Mouse (Mus musculus) left cerebral cortex, postnatal 36 days (tissue): ENCODE results near the gene Cnst. TPM values are rescaled to one million over a fixed set of nuclear protein-coding genes. Genes with fewer than 3 reads are reported as not detected.
A peak's percentile ranks its signal among the peaks of the same experiment; 100 is the strongest.

ENCODE experiments used
- DNase-seq, 2 experiments: peaks; one replicate each; pipeline ENCODE4 v3.0.0; 2021 to 2022; ENCODE audit warnings: low spot score in 2 of 2, mixed read lengths in 1 of 2
- intact Hi-C: fragments of 180-260 bp; cut with DNase I; formaldehyde crosslinking; loops from one replicate; pipeline ENCODE4 v1.15.1; 2025
- total RNA-seq, 2 experiments: library from RNA; stranded (reverse); gene quantifications; 2 replicates each; pipeline ENCODE4 v1.2.3; 2021

The Cnst gene
- total RNA-seq, 2 experiments from 2014 or later, result 34.5 to 38.2 TPM

DNA sequence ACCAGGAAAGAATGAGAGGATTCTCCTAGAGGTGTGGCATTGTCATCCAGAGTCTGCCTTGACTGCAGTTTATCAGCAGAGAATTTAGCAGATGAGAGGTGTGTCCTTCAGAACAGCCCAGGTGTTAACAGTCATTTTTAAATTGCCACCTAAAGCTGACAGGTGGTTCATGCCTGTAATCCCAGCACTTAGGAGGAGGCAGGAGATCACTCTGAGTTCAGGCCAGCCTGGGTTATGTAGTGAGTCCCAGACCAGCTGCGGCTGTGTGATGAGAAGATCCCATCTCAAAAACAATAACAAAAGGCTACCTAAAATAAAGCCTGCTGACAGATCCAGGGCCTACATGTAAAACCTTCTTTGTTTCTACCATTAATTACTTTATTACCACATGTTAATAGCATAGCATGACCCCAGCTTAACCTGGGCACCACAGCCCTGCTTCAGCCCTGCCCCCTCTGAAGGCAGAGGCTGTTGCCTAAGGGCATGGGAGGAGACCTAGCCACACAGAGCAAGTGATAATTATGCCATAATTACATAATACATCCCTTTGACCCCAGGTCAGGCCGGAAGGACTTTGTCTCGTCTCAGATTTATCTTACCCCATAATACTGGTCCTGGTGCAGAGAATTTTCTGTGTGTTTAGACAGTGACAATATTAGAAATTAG is 40.4 kb downstream of the Cnst start:
- no peak for DNase-seq
- intact Hi-C loops, result no loop called here

DNA sequence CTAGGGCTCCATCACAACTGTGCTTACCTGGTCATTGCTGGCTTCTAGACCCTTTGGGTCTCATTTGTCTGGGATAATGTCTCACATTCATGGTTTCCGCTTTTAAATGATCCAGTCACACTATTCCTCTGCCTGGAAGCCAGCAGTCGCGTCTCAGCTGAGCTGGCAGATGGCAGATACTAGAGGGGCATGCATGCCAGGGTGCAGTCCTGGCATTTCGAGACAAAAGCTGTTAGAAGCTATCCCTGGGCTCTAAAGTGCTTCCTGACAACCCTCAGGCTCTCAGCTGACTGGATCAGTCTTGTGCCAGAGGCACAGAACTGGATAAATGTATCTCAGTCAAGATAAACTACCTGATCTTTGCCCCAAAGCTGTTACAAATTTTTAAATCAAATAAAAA is 42.1 kb downstream of the Cnst start:
- peak; percentile 20 to 27 for DNase-seq
- intact Hi-C loops, result no loop called here

DNA sequence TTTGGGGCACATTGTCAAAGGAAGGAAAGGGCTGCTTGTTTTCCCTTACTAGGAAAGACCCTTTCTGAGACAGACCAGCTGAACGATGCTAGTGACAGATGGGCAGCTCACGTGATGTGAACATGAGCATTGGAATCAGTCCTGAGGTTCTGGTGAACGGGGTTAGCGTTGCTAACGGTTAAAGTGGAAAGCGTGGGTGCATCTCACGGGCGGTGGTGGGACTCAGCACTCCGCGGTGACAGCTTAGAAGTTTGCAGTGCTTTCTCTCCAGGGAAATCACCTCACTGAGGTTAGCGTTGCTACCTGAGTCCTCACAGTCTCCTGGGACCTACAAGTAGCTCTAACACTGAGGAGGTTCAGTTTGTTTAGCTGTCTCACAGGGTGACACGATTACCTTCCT is 45.5 kb downstream of the Cnst start:
- intact Hi-C loops, result no loop called here
- DNase-seq, result peak; percentile 27 to 40

DNA sequence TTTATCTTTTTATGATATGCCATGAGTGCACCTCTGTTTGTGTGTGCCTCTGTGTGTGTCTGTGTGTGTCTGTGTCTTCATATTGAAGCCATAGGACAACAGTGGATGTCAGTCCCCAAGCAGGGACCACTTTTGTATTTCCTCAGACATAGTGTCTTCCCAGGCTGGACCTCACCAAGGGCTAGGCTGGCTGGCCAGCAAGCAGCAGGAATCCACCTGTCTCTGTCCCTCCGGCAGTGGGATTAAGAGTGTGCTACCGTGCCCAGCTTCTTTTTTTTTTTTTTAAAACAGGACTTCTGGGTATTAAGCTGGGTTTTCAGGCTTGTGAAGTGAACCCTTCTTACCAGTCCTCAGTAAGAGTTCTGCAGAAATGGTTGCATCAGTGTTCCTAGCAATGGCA is 46.0 kb downstream of the Cnst start:
- intact Hi-C loops, result no loop called here
- DNase-seq, result no peak

DNA sequence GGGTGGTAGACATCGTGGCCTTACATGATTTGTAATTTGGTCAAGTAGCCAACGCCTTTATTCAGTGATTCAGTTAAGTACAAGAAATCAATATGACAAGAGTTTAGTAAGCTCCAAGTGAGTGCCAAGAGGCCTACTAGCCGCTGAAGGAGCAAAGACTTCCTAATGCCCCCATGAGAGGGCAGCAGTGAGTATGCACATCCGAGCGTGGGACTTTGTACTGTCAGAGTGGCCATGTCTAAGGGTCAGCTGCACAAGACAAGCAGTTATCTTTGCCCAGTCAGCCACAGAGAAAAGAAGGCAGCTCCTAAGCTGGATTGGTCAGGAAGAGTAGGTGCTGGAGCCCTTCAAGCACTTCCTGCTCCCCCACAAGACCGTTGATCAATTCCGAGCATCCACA is 46.8 kb downstream of the Cnst start:
- intact Hi-C loops, result no loop called here
- no peak for DNase-seq

DNA sequence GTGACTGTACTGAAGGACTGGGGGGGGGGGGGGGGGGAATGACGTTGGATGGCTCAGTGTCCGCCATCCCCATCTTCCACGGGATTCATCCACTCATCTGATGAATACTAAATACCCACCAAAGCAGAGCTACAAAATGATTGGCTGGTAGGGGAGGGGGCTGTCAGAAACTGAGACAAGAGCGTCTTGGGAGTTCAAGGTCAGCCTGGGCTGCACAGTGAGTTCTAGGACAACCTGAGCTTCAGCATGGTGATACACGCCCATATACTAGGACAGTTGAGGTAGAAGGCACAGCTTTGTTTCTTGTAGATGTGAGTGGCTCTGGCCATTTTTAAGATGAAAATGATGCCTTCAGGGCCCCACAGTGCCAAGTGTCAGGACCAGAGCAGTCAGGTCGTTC is 52.2 kb downstream of the Cnst start:
- intact Hi-C loops, result no loop called here
- DNase-seq, result no peak

DNA sequence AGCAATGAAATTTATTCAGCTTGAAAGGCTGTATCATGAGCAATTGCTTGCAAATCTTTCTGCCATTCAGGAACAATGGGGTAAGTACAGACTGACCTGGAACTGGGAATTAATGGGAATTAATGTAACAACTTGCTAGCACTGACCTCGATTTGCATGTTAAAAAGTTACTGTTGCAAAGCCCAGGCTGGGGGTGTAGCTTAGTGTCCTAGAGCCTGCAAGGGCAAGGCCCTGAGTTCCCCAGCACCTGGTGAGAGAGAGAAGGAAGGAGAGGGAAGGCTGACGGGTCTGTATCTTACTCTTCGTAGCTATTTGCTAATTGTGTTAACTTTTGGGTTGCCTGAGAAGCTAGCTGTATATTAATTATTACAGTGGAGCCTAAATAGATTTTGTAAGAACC is 58.4 kb downstream of the Cnst start:
- intact Hi-C loops, result no loop called here

DNA sequence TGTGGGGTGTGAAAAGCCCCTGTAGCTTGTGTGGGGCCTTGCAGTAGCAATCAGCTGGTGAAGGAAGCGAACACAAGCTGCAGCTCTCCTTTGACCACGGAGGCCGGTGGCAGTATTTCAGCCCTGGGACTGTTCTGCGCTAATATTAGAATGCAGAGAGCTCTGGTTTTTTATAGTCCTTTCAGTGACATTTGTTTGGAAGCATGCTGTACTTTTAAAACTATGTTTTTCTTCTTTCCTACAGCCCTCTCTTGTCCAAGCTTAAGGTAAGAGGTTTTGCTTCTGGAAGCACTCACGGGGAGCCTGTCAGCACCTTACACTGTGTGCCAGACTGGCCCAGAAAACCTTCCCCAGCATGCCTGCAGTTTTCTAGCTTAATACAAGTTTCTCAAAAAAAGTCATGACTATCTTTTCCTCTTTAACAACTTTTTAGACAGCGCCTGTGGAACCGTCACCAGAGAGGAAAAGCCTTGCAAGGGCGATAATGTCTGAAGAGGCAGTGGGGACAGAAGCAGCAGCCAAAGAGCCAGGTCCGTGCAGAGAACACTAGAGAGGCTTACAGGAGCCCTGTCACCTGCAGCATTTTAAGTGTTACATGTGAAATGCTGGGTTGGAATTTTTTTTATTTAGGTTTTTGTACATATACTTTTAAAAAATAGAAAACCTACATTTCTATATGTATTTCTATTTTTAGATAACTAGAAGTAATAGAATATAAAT is 60.0 kb downstream of the Cnst start:
- DNase-seq, result no peak
- intact Hi-C loops, result no loop called here

More for the DNA sequence above, 58.4 kb downstream of the Cnst start:
- DNase-seq, result no peak

DNA sequence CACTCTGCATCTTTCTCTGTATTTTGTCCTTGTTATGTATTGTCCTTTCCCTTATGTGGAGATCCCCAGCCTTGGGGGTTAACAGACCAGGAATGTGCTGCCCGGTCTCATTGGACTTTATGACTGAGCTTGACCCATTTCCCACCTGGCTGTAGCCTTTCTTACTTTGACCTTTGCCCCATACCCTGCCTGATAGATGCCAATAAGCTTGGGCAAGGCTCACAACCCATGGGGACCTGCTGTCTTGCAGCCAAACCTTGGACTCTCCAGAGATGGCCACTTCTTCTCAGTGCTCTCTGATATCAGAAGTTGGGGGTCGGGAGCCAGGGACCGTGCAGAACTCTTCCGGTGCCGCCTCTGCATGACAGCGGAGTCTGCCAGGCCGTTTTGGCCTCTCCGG is 62.4 kb downstream of the Cnst start:
- intact Hi-C loops, result no loop called here
- DNase-seq, result no peak

DNA sequence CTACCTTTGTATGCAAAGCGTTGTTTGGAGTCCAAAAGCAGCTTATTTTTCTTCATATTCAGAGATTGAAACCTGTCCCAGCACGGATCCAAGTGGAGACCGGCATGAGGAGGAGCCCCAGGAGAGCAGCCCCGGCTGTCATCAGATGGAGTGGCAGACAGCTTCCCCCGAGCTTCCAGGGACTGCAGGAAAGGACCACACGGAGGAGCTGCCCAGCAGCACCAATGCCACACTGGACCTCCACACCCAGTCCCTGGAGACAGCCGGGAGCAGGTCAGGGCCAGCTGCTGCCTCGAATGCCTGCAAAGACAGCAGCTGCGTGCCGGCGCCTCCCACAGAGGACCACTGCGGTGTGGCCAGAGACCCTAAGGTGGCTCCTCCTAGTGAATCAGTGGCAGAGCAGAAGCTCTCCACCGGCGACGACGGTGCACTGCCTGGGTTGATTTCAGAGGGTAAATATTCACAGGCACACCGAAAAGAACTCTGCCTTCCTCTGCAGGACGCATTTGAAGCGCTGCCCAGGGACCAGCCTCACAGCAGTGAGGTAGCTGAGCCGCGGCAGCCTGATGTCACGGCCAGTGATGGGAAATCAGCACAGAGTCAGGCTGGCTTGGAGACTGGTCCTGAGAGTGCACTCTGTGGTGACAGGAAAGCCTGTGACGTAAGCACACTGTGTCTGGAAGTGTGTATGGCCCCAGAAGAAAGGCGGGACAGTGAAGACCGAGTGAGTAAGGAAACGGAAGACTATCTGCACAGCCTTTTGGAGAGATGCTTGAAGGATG is 63.7 kb downstream of the Cnst start:
- intact Hi-C loops, result no loop called here
- no peak for DNase-seq

DNA sequence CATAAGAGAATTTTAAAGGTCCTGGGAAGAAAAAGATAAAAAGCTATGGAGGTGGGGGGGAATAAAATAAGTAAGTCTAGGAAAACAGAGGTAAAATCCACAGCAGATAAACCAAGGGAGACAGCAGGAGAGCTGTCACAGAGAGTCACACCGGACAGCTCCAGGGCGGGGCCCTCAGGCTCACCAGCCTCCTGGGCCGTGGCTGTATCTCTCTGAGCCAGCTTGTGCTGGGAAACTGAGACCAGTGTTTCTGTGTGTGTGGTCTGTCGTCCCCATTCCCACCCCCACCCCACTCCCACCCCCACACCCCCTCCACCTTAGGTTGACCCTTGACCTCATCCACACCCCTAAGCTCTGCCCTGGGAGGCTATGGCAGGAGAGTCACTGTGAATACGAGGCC is 65.0 kb downstream of the Cnst start:
- intact Hi-C loops, result no loop called here
- no peak for DNase-seq

DNA sequence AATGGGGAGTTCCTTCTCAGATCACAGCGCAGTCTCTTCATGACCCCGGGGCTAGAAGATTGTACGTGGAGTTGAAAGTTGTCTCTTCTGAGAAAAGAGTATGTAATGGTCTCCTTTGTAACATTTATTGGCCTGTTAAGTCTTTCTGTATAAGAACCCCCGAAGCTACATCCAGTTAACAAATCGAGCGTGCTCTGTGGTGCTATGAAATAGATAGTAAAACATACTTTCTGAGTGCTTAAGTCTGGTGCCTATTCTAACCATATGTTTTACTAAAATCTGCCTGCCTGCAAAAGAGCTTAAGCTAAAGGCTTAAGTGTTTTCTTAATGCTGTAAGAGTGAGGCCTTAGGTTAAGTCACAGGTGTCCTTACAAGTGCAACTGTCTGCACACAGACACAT is 66.2 kb downstream of the Cnst start:
- DNase-seq, result no peak
- intact Hi-C loops, result no loop called here

DNA sequence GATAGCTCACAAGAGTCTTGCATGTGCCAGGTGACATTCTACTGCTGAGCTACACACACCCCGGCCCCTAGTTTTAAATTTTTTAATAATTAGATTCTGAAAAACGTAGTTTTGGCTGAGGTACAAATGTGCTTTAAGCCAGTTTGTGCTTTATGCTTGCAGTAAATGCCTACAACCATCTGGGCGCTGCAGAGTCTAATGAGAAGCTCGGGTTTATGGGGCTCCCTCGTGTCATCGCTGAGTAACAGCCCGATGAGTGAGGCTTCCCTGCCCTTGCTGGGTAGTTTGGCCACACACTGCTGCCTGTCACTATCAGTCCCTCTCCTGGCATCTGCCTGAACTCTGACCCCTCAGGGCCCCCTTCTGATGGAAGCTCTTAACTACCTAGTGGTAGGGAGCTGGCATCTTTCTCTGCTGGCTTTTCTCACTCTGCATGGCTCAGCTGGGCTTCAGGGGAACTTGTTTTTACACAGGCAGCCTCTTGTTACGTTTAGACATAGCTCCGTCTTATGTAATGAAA is 66.9 kb downstream of the Cnst start:
- intact Hi-C loops, result no loop called here
- DNase-seq, result no peak

DNA sequence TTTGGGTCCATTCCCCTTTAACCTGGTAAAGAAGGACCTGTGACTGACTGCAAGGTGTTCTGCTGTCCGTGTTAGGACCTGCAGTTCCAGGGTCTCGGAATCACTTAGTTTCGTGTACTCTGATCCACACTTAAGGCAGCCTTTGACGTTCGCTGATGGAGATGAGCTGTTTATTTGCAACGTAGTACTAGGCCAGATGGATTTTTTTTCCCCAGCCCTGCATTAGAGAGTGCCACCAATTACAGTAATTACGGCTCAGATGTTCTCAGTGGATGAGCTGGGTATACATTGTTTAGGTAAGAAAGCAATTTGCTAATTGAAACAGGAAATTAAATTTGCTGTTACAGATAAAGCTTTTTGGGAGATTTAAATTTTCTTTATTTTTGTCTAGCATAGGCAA is 71.3 kb downstream of the Cnst start:
- no peak for DNase-seq
- intact Hi-C loops, result no loop called here

DNA sequence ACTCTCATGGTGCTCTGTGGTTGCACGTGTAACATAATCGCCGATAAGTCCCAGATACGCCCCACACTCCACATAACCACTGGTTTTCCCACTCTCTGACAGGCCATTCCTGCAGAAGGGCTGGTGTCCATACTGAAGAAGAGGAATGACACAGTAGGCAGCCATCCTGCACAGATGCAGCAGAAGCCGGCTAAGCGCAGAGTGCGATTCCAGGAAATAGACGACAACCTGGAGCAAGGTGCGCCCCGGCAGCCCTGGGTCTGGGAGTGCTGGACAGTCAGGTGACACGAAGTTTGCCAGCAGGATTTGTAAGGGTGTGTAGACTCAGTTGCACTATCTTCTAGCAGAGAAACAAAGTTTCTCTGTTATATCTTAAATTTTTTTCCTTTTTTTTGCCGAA is 76.5 kb downstream of the Cnst start:
- intact Hi-C loops, result loop anchor here (5.0 kb wide), 1 partner anchor 115 kb away; no protein-coding TSS in a partner anchor
- DNase-seq, result no peak

DNA sequence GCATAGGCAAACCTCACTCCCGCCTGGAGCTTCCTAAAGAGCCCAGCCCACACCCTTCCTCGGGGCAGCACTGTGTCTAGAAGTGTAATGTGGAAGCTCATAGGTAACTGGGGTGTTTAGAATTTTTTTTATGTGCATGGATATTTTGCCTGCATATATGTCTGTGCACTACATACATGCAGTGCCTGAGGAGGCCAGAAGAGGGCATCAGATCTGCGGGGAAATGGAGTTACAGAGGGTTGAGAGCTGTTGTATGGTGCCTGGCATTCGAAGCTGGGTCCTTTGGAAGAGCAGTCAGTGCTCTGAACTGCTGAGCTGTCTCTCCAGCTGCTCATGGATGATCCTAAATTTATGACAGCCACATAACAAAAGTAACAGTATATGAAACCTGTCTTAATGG is 77.5 kb downstream of the Cnst start:
- no peak for DNase-seq
- intact Hi-C loops, result loop anchor here (5.0 kb wide), 1 partner anchor 116 kb away; no protein-coding TSS in a partner anchor

DNA sequence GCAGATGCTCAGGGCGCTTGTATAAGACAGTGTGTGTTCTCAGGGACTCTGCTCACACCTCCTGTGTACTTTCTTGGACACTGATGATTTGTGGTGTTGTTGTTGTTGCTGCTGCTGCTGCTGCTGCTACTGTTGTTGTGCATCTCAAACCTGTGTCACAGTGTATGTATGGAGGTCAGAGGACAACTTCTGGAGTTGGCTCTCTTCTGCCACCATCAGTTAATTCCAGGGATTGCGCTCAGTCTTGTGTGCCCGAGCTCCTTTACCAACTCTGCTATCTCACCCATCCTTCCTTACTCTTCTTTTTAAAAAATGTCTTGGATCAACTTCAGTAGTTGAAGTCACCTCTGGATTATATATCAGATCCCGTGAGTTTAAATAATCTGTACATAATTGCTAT is 78.2 kb downstream of the Cnst start:
- intact Hi-C loops, result loop anchor here (5.0 kb wide), 1 partner anchor 117 kb away; no protein-coding TSS in a partner anchor
- no peak for DNase-seq

DNA sequence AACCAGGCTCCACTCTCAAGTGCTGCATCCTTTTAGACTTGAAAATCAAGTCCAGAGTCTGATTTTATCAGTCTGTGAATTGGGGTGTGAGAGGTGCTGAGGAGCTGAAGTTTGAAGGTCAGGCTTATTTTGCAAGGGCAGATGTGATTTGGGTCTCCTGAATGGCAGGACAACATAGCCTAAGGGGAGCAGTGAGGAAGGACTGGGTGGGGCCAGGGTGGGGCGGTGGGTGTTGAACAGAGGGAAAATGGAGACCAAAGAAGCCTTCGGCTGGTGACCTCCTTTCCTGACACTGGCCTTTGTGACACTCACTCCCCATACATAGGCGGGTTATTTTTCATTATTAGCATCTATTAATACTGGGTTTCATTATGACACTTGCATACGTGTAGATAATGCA is 81.7 kb downstream of the Cnst start:
- no peak for DNase-seq
- intact Hi-C loops, result no loop called here

DNA sequence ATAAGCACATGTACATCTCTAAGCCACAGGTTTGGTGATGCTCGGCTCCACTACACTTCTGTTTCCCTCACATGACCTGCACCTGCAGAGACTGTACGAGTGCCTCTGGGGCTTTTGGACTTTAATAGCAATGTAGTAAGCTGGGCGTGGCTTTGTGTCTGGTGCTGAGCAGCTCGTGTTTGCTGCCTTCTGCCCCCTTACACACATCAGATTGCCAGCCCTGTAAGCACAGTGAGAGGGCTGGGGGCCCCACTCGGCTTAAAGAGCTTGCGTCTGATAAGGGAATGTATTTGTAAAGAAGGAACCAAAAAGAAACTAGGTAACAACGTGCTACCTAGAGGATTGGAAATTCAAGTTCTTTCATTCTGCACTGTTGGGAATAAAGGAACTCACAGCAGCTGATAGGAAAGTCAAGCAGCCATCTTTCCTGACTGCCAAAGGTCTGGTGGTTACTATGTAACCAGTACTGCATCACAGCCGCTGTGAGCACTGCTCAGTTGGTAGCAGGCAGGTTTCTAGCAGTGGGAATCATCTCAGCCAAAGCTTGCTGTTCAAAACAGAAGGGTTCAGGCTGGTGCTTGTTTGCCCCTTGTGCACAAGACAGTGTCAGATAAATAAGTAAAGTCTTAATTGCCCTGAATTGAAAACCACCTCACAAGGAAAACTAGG is 82.4 kb downstream of the Cnst start:
- DNase-seq, result no peak
- intact Hi-C loops, result no loop called here

DNA sequence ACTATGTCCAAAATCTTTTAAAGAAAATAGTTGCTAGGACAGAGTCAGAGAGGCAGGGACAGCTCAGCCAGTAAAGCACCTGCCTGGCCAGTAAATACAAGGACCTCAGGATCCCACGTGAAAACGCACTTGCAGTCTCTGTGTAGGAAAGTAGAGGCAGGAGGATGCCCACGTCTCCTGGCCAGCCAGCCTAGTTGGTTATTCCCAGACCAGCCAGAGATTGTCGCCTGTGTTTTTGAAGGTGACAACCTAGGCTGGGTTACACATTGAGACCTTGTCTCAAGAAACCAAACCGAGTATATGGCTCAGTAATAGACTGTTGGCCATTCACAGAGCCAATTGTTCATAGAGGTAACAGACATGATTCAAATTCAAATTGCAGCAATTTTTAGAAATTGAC is 83.1 kb downstream of the Cnst start:
- no peak for DNase-seq

More for the DNA sequence above, 83.1 kb downstream of the Cnst start:
- intact Hi-C loops, result no loop called here
